Mouse (Mus musculus) spleen, postnatal 14 days (tissue): ENCODE data around the gene Fcor.

ENCODE experiments used
- DNase-seq, 2 experiments: peaks; one replicate each; pipeline ENCODE4 v3.0.0; 2021 to 2022; ENCODE audit warnings: low spot score in 2 of 2

Fcor gene

GRCm38 (mm10) chr8:3621199-3621970 is 50.8 kb downstream of the Fcor start, which contains the start of the genes Xab2 and Pet100:
Gene Xab2, minus strand, starts transcription at chr8:3621316.
Gene Pet100, plus strand, starts transcription at chr8:3621548.
- peak; percentile 94 to 97 for DNase-seq
